Mouse (Mus musculus): Measurements from ENCODE around the gene Ubxn11.
A peak's percentile ranks its signal among the peaks of the same experiment; 100 is the strongest.

The Ubxn11 gene

DNA sequence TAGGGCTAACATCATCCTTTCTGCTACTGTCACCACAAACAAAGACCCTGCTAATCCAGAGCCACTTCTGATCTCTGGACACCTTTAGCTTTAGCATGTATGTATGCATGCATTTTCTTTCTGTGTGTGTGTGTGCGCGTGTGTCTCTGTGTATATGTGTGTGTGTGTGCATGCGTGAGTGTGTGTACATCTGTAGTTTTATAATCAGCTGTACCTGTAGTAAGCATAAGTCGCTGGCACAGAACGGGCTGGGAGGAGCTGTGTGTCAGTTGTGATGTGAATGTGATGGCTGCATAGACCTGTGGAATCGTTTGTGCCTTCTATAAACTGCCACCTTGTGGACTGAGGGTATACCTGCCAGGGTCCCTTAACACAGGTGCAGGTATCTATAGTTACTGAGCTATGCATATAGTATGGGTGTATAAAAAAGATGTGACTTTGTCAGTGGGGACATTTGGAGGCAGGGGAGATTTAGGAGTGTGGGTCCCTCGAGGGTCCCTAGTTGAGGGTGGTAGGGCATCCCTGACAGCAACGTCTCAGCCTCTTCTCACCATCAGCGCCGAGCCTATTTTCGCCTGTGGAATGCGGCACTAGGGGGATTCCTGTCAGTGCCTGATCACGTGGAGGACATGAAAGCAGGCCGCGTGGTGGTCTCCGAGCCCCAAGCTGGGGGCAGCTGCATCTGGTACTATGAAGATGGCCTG lies 11.7 kb upstream of the Ubxn11 start:
- DNase-seq (ENCODE audit: low spot score in 2 of 2) = no peak

DNA sequence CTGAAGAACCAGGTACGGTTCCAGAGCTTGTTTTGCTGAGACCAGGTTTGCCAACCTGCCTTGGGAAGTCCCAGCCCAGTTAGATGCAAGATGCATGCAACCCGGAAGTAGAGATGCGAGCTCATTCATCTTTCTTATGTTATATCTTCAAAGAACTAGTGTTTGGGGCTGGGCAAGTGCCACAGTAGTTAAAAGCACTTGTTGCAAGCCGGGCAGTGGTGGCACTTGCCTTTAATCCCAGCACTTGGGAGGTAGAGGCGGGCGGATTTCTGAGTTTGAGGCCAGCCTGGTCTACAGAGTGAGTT lies 11.2 kb upstream of the Ubxn11 start:
- DNase-seq (ENCODE audit: low spot score in 2 of 2) = no peak

DNA sequence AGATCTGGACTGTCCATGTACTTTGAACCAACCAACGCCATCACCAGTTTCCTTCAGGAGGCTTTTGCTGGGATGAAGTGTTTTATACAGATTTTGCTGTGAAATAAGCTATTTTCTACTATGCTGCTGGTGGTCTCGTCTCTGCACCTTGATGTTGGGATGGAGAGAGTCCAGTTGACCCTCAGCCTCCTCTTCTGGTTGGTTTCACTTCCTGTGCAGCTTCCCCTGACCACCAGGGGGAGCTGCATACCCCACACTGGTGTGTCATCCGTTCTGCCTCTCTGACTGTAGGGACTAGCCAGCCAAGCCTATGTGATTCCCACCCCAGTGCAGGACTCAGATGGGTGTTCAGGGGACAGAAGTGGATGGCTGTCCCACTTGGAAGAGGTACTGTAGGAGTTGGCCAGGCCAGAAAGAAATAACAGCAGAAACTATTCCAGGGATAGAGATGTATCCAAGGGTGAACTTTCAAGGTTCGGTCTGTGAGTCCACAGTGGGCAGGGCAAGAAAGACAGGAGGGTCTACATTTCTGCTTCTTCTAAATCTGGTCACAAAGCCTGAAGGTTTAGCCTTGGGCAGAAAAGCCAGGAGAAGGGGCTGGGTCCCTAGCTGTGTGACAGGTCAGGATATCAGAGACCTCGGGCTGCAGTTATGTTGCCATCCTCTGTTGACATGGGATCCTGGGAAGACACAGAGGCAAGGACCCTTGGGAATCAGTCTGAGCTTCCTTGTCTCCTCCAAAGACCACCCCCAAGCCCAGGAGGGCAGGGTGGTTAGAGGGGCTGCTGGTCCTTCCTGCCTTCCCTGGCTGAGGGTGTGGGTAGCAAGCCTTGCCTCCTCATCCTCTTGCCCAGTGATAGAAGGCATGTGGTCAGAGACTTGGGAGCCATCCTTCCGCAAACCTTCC lies 9.7 kb upstream of the Ubxn11 start:
- DNase-seq (ENCODE audit: low spot score in 2 of 2) = peak; percentile 75 to 82

DNA sequence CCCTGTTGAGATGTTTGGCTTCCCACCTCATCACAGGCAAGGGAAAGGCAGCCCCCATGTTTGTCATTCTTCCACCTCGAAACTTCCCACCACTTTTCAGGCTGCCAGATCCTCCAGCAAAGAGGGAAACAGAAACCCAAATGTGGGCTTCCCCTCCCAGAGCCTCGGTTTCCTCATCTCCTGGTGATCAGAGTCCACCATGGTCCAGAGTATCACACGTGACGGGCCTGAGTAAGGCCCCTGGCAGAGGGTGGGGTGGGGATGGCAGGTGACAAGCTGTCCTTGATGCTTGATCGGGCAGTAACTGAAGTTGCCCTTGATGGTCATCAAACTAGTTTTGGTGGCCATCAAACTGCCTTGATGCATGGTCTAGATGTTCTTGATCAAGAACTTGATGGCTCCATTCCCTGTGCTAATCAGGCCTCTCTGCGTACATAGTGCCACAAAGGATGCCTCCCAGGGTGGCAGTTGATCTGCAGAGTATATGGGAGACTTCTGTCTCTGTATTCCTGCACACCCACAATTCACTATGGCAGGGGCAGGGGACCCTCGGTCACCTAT lies 8.3 kb upstream of the Ubxn11 start:
- DNase-seq (ENCODE audit: low spot score in 2 of 2) = no peak

DNA sequence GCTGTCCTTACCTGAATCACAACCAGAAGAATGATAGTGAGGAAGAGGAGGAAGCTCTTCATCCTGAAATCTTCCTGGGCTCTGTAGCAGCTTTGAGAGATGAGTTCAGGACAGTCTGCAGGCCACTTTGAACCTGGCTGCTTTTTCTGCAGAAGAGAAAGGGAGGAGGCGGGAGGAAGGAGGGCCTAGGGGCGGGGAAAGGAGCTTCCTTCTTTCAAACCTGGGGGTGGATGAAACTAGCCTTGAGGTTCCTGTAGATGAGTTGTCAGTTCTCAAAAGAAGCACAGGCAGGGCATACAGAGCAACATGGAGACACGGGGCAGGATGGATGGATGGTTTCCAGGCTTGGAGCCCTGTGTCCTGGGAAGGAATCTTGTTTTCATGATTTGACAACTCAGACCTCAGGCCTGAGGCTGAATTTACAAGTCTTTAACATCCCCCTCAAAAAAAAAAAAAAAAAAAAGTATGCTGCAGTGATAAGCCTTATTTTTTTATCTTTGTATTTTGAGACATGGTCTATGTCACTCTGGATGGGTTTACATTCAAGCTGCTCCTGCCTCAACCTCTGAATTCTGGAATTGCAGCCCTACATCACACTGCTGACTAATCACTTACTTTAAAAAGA lies 7.3 kb upstream of the Ubxn11 start, which contains the start of gene Cd52:
Gene Cd52 (minus strand): TSS at position 160 of the 625 bp plus-strand sequence.
- DNase-seq (ENCODE audit: low spot score in 2 of 2) = peak; percentile 69 to 82

DNA sequence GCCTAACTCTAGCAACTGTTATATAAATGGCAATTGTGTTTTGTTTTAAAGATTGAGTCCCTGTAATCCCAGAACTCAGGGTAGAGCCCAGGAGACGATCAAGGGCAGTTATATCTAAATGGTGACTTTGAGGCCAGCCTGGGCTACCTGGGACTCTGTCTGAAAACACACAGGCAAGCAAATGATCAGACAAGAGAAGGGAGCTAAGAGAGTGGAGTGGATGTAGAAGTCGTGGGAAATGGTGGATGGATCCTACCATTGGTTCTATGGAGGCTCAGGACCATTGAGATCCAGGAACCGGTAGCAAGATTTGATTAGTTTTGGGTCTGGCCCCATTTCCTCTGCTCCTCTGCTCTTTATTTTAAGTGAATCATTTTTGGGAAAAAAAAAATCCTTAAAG lies 6.2 kb upstream of the Ubxn11 start:
- DNase-seq (ENCODE audit: low spot score in 2 of 2) = no peak

DNA sequence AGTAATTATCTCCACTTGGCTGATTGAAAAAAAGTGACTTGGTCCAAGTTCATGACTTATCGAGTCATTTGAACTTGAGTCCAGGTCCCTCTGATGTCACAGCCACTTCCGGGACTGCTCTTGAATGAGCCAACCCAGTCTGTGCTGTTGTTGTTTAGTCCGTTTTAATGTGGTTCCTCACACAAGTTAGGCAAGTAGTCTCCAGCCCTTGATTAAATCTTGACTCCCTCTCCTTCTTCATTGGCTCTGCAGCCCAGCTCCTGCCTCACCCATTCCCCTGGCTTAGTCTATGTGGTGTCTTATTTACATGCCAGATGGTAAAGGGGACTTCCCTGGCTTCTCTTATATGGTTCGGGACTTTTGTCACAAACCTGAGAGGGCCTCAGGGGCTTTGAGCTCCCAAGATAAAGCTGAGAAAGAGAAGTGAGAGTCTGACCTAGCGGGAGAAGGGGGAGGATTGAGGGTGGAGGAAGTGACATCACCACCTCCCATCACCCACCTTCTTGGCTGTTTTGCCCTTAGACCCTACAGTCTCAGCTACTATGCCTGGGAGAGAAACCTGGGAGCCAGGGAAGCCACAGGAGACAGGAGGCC lies 5.3 kb upstream of the Ubxn11 start:
- peak; percentile 84 to 89 for DNase-seq (ENCODE audit: low spot score in 2 of 2)

DNA sequence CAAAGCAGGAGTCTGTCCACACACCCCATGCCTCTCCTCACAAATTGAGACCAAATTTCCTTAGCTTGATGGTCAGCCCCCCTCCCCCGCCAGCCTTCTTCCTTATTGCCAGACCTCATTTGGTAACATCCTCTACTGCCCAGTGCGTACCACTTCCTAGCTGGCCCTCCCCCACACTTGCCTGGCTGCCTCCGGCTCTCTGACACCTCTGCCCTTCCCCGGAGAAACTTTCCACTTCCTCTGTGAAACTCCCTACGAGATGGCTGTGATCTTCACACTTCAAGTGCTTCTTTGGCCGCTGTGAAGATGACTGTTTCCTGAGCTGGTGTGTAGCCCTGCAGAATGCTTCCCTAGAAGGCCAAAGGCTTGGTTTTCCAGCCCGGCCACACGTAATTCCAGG lies 3.7 kb upstream of the Ubxn11 start:
- DNase-seq (ENCODE audit: low spot score in 2 of 2) = peak; percentile 91 to 94

DNA sequence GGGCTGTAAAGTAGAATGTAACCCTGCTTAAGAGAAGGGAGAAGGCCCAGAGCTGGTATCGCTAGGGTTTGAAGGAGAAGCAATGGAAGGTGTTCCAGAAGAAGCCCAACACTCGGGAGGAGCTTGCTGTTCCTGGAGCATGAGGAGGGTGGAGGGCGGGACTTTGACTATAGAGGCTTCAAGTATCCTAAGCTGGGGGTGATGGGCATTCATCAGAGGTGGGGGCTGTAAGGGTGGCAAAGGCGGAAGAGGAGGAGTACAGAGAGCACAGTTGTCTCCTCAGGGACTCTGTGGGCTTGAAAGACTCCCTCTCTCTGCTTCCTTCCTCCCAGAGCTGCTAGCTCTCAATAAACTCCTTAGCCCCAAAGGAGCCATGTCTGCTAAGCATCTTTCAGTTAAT lies 2.1 kb upstream of the Ubxn11 start:
- no peak for DNase-seq (ENCODE audit: low spot score in 2 of 2)

DNA sequence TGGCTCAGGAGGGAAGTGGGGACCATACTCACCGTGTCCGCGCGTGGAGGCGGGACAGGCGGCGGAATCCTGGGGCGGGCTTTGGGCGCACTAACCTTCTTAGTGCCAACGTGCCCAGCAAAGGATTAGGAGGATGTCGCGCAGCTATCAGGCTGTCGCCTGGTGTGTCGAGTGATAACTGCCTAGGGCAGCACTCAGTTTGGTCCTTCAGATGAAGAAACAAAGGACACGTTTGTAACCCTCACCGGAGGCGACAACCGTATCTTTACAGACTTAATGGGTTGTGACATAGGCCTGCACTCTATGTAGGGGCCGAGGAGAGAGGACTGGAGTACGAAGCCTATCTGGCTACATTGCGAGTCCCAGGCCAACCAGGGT lies 361 bp downstream of the Ubxn11 start:
- peak in 1 of 2 experiments; percentile 29 for DNase-seq (ENCODE audit: low spot score in 2 of 2)

DNA sequence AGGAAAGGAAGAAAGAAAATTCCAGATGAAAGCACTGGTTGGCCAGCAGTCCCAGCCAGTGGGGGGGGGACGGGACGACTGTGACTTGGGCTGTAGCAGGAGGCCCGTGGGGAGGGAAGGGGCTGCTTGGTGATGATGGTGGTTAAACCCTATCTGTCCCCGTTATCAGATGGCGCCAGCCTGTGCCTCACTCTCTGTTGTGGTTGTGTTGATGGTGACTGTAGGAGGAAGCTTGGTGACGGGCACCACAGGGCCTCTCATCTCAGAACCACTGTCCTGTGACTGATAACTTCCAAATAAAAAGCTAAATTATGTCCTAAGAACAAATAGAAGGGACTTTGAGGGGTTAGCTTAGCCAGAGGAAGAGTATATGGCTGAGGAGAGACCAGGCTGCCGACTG lies 3.7 kb downstream of the Ubxn11 start:
- peak in 1 of 2 experiments; percentile 53 for DNase-seq (ENCODE audit: low spot score in 2 of 2)

DNA sequence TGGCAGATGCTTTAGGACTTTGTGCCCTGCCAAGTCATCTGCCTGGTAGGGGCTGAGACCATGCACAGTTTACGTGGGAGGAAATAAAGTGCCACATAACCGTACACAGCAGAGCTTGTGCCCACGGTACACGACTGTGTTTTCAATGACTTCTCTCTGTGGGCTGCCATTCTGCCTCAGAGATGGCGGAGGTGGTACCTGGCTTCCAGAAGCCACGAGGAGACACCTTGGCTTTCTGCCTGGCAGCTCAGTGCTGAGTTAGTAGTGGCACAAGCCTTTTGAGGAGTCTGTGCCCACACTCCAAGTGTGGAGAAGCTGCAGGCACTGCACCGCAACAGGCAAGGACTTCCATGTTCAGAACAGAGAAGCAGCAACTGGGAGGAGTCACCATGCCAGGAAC lies 5.4 kb downstream of the Ubxn11 start:
- no peak for DNase-seq (ENCODE audit: low spot score in 2 of 2)

DNA sequence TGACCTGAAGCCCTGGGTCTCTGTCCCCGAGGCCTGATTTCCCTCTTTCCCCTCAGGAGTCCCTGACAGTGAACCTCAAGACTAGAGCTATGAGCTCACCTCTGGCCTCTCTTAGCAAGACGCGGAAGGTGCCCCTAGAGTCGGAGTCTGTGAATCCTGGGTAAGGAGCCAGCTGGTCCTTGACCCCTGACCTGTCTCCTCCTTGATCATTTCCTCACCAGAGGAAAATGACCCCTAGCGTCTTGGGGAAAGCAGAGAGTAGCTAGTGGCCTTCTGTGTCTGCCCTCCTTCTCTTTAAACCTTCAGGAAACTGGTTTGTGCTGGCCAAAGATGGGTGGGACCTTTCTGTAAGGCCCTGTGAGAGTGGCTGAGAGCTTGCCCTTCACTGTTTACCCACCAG lies 5.8 kb downstream of the Ubxn11 start:
- DNase-seq (ENCODE audit: low spot score in 2 of 2) = no peak

DNA sequence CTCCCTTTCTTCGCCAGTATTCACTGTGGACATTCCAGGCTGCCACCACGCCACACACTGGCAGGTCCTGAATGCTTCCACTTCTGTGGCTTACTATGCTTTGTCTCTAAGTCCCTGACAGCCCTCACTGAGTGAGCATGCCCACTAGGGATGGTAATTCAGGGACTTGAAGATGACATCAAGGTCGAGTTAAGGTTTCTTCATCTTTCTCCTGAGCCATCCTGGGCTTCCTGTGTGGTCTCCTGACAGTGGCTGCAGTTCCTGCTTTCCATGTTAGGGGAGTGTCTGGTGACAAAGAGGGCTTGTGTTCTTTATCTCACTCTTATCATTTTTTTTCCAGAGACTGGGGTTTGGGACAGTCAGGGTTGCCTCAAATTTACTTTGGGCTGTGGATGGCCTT lies 8.3 kb downstream of the Ubxn11 start:
- DNase-seq (ENCODE audit: low spot score in 2 of 2) = no peak

DNA sequence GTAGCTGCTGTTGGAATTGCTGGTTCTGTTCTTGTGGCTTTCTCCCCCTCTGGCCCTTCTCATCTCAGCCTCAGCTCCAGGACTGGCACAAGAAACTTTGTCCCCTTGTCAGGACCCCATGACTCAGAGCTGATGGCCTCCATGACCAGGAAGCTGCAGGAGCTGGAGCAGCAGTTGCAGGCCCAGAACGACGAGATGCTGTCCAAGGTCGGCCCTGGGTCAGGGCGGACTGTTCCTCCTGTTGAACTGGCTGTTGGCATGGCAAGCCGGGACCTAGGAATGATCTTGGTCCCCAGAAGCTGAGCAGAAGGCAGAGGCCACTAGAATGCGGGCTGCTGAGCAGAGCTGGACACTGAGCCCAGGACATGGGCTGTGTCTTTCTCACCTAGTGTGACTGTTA lies 10.0 kb downstream of the Ubxn11 start:
- DNase-seq (ENCODE audit: low spot score in 2 of 2) = no peak

DNA sequence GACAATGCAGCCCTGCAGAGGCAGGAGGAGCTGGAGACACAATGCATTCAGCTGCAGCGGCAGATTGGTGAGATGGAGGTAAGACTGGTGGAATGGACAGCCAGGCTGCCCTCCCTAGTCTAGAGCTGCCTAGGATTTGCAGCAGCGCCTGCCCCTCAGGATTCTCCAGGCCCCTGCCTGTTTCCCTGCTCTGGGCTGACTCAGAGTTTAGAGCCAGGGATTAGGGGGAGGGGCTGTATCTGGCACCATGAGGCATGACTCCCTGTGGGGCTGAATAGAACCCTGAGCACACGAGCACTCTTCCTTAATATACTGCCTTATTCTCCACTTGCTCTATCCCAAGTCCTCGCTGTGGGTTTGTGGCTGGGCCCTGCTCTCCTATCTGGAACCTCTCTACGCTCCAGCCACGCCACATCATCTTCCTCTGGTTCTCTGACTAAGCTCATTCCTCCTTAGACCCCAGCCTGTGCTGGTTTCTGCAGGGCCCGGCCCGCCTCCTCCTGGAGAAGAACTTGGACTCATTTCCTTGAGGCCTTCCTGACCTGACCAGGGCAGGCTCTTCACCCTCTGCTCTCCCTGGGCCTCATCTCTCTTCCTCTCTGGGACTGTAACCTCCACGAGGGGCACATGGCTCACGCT lies 11.1 kb downstream of the Ubxn11 start:
- DNase-seq (ENCODE audit: low spot score in 2 of 2) = no peak

DNA sequence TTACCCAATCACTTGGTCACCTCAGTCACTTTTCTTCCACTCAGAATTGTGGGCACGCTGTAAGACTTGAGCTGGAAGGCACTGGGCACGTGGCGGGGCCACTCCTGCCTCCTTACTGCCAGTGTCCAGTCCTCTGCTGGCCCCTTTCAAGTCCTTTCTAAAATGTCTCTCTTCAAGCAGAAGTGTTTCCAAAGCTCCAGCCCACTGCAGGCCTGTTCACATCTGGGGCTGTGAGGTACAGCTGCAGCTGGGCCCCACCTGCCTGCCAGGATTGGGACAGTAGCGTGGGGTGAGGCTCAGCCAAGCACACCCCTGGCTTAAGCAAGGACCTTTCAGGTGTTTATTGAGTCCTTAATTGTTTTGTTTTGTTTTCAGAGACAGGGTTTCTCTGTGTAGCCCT lies 11.7 kb downstream of the Ubxn11 start:
- DNase-seq (ENCODE audit: low spot score in 2 of 2) = no peak

DNA sequence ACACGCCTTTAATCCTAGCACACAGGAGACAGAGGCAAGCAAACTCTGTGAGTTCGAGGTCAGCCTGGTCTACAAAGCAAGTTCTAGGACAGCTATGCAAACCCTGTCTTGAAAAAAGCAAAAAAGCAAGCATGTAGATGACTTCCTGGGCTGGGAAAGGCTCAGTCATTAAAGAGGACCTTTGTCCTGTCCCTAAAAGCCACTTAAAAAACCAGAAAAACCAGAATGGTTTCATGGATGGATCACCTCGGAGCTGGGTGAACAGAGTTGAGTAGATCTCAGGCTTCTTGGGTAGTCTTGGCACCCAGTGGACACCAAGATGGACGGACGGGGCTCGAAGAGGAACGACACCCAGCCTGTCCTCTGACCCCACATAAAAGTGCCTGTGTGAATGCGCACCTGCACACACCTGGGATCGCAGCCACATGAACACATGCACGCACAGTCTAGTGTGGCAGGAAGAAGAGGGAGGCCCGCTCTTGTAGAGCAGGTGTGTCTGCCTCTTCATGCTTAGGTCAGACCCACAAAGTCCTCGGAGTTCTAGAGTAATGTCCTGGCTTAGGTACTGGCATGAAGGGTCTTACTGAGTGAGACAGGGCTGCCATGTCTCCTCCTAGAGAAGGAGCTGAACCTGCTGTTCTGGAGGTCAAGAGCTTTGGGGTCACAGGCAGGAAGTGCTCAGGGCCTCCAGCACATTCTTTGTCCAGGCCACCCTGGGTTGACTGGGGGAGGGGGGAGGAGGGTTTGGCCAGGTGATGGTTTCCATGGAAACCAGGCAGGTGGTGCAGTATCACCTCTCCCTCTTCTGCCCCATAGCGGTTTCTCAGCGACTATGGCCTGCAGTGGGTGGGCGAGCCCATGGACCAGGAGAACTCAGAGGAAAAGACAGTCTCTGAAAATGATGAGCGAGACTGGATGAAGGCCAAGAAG lies 13.1 kb downstream of the Ubxn11 start:
- DNase-seq (ENCODE audit: low spot score in 2 of 2) = no peak

DNA sequence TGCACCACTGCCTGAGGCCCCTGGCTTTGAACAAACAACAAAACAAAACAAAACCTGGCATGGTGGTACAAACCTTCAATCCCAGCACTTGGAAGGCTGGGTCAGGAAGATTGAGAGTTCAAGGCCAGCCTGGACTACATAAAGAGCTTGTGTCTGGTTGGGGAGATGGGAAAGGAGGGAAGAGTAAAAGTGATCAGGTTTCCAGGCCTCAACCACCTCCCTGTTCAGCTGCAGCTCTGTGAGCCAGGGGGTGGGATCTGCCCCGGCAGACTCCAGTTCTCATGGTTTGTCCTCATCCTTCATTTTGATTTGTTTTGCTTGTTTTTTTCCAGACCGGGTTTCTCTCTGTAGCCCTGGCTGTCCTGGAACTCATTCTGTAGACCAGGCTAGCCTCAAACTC lies 14.1 kb downstream of the Ubxn11 start:
- DNase-seq (ENCODE audit: low spot score in 2 of 2) = no peak

DNA sequence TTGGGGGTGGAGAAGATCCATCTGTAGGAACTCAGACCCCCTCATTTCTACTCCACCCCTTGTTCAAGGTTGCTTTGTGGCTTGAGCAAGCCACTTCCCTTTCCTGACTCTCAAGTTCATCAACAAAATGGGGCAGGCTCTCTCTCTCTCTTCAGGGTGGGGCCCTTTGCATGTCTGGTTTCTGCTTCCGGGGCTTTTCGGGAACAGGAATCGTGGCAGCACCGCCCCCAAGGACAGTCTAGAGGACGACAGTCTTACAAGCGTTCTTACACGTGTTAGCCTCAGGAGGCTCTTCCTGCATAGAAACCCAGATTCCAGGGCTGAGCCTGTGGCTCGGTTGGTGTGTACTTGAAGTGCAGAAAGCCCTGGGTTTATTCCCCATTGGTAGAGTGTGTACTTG lies 14.6 kb downstream of the Ubxn11 start:
- DNase-seq (ENCODE audit: low spot score in 2 of 2) = peak; percentile 78 to 83

All from natural killer cell, adult 2 months (primary cell).